Mouse (Mus musculus): ENCODE results near the gene Hyal1.

Gene Hyal1

DNA sequence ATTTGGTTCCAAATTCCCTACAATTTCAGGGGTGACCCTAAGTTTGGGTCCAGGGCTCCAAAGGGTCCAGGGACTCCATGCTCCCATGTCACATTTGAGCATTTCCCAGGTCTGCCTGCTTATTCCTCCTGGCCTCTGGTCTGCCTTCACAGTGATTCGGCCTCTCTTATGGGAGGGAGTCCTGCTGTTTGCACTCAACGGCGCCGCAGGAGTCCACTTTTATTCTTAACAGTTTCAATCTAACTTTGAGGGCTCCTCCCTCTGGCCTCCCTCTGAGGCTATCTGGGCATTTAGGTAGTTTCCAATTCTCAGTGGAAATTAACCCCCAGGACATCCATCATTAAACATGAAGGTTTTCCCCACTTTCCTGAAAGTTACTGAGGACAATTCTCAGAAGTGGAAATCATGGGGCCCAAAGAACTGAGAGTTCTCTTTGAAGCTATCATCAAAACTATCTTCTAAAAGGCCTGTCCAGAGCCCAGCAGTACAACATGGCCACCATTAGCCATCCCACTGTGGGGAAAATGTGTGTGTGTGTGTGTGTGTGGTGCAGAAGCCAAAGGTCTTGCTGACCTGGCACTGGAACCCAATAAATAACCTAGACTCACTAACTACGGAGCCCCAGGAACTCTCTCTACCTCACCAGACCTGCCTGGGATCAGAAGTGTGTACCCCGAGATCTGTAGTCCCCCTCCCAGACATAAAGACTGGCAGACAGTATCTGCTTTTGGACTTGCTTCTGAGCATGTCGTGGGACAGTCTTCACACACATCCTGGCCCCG lies 17.7 kb downstream of the Hyal1 start:
- DNase-seq (ENCODE audit: low spot score): no peak

DNA sequence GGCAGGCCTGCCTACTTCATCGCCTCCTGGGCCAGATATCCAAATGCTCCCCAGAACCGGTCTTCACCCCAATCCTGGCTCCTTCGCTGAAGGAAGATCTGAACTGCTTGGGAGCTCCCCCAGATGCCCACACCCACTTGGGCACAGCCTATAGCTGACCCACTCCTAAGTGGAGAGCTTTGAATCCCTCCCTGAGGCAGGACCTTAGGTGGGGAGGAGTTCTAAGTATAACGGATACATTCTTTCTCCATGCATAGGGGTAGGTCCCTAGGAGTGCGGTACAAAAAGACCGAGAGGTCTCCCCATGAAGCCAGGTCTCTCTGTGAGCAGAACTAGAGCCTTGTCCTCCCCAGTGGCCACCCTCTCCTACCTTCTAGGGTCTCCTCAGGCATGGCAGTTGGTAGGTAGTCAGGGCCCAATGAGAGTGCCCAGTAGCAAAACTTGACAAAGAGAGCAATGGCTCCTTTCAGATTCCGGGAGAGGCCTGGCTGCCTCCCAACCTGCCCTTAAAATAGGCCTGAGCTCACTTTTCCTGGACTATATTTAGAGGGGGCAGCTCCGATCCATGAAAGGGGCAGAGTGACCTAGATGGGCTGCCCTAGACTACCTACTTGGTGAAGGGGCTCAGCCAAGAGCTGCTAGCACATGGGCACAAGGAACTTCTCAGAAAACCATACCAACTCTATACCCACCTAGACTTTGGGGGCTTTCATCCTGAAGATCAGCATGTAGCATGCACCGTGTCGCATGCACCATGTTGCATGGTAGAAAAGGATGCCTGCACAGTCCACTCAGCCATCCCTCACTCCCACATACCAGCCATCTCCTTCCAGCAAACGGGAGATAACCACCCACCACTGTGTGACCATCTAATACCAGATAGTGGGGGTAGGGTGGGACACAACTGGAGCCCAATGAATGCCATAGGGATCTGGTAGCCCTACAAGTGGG lies 20.2 kb downstream of the Hyal1 start:
- no peak for DNase-seq (ENCODE audit: low spot score)

DNA sequence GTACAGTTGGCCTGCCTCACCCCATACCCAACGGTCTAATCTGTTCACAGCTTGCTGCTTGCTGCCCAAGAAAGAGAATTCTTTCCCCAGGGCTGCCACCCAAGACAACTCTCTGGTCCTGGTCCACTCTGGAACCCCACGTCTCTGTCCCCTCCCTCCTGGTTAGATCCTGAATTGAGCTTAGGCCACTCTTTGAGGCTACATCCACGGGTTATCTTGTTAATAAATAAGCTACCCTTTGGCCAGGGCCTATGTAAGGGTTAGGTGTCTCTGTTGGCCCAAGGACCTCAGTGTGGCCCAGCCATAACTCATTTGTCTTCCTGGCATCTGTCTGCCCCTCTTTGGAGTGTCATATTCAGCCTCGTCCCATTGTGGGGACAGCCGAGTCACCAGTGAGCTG lies 21.7 kb downstream of the Hyal1 start:
- no peak for DNase-seq (ENCODE audit: low spot score)

DNA sequence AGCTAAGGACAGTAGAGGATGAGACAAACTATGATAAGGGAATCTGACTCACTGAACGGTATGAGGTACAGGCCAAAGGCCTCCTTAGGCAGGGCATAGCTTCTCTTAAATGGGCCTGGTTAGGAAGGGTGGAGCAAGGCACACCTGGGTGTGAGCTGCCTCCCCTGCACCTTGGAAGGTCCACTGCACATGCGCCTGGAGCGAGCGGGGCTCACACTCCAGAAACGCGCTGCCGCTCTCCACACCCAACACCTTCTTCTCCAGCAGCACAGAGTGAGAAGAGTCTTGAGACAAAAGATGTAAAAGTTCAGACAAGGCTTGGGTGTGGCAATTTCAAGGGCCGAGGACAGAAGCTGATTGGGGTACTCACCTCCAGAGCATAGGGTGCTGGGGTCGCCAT lies 22.7 kb downstream of the Hyal1 start:
- no peak for DNase-seq (ENCODE audit: low spot score)

DNA sequence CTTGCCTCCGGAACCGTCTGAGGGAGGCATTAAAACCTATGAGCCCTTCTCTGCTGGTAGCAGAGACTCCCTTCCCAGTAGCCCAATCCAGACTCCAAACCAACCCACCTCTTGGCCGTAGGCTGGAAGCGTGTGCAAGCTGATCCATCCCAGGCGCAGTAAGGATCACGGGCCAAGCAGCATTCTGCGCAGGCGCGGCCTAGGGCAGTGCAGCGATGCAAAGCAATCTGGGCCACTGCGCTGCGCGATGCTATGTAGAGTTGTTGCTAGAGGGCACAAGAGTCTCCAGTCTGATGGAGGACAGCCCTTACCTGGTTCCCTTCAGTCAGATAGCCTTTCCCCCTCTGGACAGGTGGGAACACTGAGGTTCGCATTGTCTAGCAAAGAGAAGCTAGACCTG lies 23.1 kb downstream of the Hyal1 start:
- DNase-seq (ENCODE audit: low spot score): no peak

DNA sequence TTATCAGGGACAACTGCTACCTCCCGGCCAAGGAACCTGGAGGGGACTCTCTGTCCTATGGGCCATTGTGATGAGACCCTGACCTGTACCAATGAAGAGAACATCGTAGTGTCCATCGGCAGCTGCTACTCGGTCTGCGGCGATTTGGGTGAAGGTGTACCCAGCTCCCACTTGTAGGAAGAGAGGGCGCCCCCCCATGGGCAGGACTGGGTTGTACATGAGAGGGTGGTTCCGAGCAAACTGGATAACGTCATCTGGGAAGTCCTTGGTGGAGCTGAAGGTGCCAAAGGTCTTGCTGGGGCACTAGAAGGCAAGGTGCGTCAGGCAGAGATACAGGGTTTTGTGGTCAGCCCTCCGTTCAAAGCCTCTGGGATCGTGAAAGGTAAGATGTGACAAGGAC lies 24.0 kb downstream of the Hyal1 start:
- no peak for DNase-seq (ENCODE audit: low spot score)

DNA sequence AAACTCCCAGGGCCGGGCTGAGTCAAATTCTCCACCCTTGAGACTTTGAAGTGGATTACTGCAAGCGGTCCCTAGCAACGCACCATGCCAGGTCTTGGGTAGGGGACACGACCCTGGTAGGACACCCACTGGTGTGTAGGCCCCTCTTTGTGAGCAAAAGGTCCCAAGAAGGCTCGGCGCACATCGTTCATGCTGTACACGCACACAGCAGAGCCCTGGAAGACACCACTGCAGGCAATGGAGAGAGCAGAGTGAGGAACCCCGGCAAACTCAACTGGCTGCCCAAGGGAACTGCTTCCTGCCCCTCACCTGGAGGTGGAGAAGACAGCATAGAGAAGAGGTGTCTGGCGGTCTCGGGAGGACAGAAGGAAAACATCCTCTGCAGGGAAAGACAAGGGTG lies 24.5 kb downstream of the Hyal1 start:
- DNase-seq (ENCODE audit: low spot score): no peak

DNA sequence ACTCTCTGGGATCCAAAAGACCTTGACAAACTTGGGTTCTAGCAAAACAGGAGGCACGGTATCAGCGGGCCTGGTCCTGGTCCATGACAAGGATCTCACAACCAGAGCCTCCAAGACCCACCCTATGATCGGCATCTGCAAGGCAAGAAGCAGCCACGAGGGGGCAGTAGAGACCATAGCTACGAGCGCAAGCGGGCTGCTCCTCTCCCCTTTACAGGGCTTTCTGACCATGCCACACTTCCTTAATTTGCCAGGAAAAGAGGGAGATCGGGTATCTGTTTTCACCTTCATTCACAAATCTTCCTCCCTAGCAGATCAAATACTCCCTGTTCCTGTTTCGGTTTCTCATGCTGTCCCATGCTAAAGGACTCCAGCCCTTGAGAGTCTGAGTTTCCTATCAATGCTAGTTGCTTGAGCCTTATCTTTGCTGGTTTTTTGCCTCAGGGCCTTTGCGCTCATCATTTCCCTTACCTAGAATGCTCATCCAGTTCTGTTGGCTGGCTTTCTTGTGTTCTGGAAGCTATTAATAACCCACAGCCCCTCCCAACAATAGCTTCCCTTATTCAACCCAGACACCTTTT lies 25.4 kb downstream of the Hyal1 start:
- DNase-seq (ENCODE audit: low spot score): peak; percentile 80

DNA sequence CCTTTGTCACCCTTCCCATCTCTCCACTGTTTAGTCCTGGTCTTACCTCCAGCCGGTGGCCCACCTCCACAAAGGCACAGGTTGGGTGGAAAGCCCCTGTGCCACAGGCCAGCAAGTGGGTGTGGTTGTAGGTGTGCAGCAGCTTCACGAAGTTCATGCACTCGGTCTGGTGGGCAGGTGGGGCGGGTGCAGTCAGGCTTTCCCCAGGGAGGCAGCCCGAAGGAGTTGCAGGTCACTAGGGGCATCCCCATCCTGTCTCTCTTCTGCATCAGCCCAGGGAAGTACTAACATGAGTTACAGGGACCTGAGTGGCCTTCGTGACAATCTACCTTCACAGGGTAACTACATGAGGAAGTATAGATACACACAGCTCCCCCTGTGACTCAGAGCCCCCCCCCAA lies 26.5 kb downstream of the Hyal1 start:
- DNase-seq (ENCODE audit: low spot score): no peak

DNA sequence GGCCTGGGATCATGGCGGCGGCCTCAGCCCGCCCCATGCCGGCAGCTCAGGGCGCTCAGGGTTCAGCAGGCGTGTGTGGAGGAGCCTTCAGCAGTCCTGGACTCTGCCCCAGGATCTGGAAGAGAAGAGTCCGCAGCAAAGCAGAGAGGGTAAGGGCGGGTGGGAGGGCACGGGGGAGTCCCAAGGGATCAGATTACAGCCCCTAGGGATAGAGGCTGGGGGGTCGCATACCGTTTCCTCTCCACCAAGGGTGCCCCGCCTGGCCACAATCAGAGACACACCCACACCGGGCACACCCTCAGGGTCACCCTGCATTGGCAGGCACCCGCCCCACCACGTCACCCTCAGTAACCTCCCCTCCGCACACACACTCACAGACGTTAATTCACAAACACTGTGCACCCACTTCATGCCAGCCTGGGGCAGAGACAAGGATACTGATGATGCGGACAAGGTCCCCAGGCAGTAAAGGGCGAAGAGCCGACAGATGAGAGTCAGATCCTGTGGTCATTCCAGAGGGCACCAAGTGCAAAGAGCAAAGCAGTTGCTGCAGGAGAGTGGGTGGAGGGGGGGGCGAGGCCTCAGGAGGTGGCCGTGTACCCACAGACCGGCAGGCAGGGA lies 28.4 kb downstream of the Hyal1 start:
- no peak for DNase-seq (ENCODE audit: low spot score)

DNA sequence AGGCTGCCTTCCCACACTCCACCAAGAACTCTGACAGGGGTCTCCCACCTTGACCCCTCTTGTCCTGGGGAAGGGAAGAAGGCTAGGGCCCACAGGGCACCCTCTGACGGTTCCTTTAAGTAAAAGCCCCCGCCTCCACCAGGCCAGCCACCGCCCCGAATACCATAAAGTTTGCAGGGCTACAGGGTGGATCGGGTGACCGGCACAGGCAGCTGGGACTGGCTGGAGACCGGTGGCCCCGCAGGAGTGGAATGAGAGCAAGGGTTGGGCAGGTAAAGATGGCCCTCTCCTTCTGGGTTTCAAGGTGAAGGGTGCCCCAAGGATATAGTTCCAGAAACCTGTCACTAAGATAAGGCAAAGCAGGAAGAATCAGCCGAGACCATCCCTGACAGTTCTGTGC lies 29.9 kb downstream of the Hyal1 start:
- DNase-seq (ENCODE audit: low spot score): no peak

DNA sequence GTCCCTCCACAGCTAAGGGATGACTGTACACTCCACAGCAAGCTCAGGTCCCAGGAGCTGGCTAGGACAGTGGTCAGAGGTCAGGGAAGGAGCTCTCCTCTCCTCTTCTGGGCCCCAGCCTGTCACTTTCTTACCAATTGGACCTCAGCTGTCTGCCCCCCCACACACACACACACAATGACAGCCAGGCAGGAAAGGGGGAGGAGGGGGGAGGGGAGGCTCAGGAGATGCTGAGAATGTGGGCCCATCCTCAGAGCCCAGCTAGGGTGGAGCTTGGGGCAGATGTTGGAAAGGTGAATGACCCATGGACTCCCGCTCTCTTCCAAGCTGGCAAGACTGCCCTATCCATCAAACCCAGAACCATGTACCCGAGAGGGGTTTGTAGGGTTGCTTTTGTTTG lies 30.3 kb downstream of the Hyal1 start:
- no peak for DNase-seq (ENCODE audit: low spot score)

DNA sequence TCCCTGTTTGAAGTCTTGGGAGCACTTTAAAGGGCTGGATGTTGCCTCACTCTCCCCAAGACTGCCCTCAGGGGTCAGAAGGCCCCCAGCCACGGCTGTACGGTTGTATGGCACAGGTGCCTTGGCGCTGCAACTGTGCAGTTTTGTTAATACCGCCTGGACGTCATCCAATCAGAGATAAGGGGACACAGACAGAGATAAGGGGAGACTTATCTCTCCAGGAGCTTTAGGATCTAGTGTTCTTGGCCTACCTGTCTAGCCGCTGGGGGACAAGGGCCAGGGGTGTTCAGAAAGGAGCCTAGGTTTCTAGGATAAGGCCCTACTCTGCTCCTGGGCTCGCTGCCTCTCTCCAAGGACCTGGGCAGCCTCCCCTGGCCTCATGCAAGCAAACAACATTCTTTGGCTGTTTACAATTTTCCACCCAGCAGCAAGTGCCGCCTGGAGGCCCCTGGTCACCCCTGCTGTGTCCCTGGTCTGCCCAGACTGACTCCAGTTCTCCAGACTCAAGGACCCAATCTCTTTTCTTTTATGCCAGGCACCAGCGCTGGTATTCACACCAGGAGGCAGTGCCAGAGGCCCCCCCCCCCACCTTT lies 31.0 kb downstream of the Hyal1 start:
- DNase-seq (ENCODE audit: low spot score): no peak

DNA sequence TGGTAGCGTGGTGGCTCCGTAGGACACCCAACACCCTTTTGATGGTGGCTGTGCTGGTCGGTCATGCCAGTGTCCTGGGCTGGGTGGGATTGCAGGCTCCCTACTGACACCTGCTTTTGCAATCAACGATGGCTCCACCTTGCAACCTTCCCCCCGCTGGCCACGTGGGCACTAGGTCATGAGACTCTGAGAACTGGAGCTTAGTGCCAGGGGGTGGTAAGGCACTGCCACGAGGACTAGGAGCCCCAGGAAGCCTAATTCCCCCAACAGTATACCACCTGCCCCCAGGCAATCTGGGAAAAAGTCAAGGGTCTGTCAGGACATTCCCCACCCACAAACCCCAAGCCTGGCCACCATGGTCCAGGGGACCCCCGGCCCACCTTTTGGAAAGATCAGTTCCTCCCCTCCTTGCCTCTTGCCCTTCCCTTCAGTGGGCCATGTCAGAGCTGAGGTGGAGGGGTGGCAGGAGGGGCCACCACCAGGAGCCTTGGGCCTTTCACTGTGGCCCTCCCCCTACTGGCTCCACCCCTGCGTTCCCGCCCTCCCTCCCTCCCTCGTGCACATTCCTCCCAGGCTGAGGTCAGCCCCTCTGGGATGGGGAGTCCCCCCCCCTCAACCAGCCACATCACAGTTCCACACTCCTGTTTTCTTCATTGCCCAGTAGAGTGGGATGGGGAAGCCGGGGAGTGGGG lies 32.2 kb downstream of the Hyal1 start, which contains the start of gene Sema3b:
TSS of gene Sema3b (minus strand) at position 489 of the 692 bp plus-strand sequence.
- no peak for DNase-seq (ENCODE audit: low spot score)

DNA sequence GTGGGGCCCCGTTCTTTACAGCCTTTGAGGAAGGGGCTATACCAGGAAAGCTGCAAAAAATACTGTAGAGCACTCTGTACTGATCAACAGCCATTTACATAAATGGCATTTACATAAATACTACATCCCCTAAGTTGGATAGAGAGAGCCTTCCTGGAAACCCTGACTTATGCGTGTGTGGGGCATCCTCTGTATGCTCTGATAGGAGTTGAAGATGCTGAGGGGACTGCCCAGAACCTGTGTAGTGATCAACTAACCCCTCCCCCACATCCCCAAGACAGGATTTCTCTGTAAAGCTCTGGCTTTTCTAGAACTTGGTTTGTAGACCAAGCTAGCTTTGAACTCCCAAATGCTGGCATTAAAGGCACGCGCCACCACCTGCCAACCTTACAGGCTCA lies 32.7 kb downstream of the Hyal1 start:
- no peak for DNase-seq (ENCODE audit: low spot score)

DNA sequence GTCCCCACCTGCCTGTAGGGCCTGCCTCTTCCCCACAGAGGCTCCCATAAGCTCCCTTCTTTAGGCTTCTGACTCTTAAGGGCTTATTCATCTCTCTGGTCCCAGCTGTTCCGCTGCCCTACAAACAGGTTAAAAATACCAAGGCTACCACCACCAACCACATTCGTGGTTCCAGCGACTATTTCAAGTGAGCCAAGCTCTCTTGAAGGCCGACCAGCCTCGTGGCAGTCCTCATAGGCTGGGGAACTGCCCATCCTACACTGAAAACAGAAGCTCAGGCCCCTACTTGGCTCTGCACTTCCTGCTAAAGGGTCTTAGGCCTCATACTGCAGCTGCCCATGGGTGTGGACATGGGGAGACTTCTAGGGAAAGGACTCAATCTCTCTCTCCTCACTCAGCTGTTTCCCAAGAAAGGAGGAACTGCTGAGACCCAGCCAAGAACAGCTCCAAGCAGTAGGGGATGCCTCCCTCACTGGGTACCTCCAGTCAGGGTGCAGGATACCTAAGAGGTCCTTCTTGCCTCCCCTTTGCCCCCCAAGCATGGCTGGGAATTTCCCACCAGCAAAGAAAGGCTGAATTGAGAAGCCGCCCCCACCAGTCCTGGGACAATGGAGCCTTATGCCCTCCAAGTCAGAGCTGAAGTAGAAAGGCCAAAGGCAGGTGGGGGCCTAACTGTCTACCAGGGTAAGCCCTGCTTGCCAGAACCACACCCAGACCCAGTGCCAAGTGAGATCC lies 34.9 kb downstream of the Hyal1 start:
- DNase-seq (ENCODE audit: low spot score): no peak

DNA sequence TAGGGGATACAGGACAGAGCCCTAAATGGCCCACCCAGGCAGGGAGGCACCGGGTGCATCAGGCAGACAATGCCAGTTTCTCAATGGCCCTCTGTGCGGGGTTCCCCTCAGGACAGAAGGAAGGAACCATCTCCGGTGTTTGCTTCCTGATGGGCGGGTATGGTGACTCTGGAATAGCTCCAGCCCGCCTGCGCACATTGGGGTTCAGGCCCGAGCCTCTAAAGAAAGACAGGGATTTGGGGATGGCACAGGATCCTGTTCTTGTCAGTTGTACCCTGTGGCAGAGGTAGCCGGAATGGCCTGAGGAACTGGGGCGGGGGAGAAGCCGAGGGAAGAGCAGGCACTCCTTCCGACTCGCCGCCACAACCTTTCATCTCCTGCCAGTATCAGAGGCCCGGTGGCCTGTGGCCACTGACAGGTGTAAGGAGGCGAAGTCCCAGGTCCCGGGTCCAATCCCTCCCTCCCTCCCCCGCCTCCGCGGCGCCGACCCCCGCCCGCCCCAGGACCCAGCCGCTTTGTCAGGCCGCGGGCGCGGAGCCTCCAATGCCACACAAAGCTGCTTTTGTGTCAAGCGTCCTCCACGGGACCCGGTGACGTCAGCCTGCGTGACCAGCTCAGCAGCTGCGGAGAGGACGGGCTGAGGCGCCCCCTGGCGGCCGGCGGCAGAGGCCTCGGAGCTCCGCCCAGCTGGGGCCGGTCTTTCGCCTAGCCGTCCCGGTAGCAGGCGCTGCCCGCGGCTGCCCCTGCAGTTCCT lies 35.6 kb downstream of the Hyal1 start:
- DNase-seq (ENCODE audit: low spot score): peak; percentile 98

DNA sequence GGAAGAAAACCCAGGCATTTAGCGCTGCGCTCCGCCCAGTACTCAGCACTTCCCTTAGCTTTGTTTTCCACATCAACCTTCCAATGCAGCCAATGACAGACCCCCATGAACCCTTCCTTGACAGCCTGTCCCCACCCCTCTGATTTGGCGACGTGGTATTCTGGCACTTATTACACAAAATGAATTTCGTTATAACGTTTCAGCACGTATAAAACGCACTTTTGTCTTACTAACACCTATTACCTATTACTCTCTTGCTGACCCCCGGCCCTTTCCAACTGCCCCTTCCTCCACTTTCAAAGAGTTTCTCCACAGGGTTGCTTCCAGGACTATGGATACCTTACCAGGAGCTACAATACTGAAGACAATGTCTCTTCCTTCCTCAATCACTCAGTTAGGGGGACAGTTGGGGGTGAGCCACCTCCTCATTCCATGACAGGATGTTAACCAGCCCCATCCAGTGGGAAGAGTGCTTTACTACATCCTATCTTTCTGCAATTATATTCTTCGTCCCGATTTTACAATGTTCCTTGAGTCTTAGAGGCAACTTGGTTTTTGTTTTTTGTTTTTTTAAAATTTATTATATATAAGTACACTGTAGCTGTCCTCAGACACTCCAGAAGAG lies 36.3 kb downstream of the Hyal1 start:
- no peak for DNase-seq (ENCODE audit: low spot score)

DNA sequence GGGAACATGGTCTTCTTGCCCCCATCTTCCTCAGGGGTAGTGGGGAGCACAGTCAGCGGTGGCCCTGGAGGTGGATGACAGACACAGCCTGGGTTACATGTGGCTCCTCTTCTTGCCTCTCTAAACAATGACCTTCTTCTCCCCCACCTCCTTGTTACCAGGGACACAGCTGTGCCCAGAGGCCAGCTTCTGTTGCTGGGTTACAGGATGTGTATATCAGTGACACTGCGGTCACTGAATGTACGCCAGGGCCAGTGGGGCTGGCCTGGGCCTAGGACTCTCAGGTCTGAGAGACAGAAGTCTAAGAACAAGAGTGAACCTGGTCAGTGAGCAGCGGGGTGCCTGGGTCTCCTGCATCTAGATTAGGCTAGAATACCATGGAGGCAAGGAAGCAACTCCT lies 38.3 kb downstream of the Hyal1 start:
- DNase-seq (ENCODE audit: low spot score): no peak
